Mouse (Mus musculus) gastrocnemius, postnatal 14 days (tissue): Measurements from ENCODE around the gene Mob3b. TPM values are rescaled to one million over a fixed set of nuclear protein-coding genes. Genes with fewer than 3 reads are reported as not detected.

Experiments used
- DNase-seq: peaks from one replicate; pipeline ENCODE4 v3.0.0; 2021; ENCODE audit warnings: mixed read lengths
- intact Hi-C: fragments of 180-260 bp; cut with DNase I; formaldehyde crosslinking; loops from one replicate; pipeline ENCODE4 v1.15.1; 2025; ENCODE audit warnings: low total_unique reads
- total RNA-seq, 2 experiments: library from RNA; stranded (reverse); gene quantifications; 2 replicates each; pipeline ENCODE4 v1.2.3; 2021

Gene Mob3b
- total RNA-seq, 2 experiments from 2014 or later: 0.89 to 2.5 TPM

DNA sequence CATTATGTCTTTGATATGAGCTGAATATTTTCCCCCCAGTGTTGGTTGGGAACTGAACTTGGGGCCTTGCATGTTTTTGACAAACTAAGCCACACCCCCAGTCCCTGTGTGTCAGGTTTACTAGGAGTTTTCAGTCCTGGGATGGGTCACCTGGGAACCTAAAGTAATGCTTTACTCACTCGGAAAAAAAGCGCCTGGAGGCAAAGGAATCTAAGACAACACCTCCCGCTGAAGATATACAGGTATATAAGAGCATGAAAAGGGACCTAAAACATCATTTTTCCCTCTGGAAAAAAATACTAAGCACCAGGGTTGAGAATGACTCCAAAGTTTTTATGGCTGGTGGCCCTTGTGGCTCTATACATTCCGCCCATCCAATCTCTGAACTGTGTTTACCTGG lies 5.5 kb downstream of the Mob3b start, which contains the start of gene Ifnk:
Ifnk (plus strand) TSS at position 301 of the 400 bp plus-strand sequence.
- intact Hi-C loops: no loop called here
- DNase-seq: no peak

- intact Hi-C loops: no loop called here
- no peak for DNase-seq
Measured at GRCm38 (mm10) chr4:35150706-35151105, 6.6 kb downstream of the Mob3b start.

GRCm38 (mm10) chr4:35148326-35148725 lies 9.0 kb downstream of the Mob3b start:
- no peak for DNase-seq
- intact Hi-C loops: no loop called here

GRCm38 (mm10) chr4:35146597-35146996 lies 10.7 kb downstream of the Mob3b start:
- intact Hi-C loops: no loop called here
- no peak for DNase-seq

- no peak for DNase-seq
- intact Hi-C loops: no loop called here
Measured at GRCm38 (mm10) chr4:35145726-35146125, 11.6 kb downstream of the Mob3b start.

GRCm38 (mm10) chr4:35143472-35144102 lies 13.7 kb downstream of the Mob3b start:
- DNase-seq: peak; percentile 28
- intact Hi-C loops: no loop called here

- intact Hi-C loops: no loop called here
Measured at GRCm38 (mm10) chr4:35140317-35140716, 17.0 kb downstream of the Mob3b start.

DNA sequence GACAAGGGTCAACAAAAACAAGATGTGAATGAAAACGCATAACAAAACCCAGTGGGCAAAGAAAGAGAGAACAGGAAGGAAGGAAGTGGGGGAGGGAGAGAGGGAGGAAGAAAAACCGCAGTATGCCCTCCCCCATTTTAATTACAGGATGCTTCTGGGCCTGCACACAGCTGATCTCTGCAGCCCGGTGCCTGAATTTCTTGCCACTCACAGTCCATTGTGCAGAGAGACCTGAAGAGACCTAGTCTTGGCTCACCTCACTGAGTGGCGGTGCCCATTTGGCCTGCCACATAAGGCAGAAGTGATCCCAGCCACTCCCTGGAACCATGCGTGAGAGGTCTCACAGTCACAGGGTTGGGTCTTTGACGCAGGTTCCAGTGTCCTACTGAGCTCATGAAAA lies 19.2 kb downstream of the Mob3b start:
- no peak for DNase-seq
- intact Hi-C loops: no loop called here

More at GRCm38 (mm10) chr4:35140317-35140716, 17.0 kb downstream of the Mob3b start:
- no peak for DNase-seq

GRCm38 (mm10) chr4:35136996-35137395 lies 20.3 kb downstream of the Mob3b start:
- no peak for DNase-seq
- intact Hi-C loops: no loop called here

GRCm38 (mm10) chr4:35135806-35136205 lies 21.5 kb downstream of the Mob3b start:
- no peak for DNase-seq
- intact Hi-C loops: no loop called here

GRCm38 (mm10) chr4:35134846-35135611 lies 22.3 kb downstream of the Mob3b start:
- no peak for DNase-seq
- intact Hi-C loops: no loop called here

GRCm38 (mm10) chr4:35133411-35133810 lies 23.9 kb downstream of the Mob3b start:
- no peak for DNase-seq

GRCm38 (mm10) chr4:35131592-35131991 lies 25.7 kb downstream of the Mob3b start:
- no peak for DNase-seq
- intact Hi-C loops: no loop called here

More at GRCm38 (mm10) chr4:35133411-35133810, 23.9 kb downstream of the Mob3b start:
- intact Hi-C loops: no loop called here

- intact Hi-C loops: no loop called here
- no peak for DNase-seq
Measured at GRCm38 (mm10) chr4:35130411-35130948, 26.8 kb downstream of the Mob3b start.

DNA sequence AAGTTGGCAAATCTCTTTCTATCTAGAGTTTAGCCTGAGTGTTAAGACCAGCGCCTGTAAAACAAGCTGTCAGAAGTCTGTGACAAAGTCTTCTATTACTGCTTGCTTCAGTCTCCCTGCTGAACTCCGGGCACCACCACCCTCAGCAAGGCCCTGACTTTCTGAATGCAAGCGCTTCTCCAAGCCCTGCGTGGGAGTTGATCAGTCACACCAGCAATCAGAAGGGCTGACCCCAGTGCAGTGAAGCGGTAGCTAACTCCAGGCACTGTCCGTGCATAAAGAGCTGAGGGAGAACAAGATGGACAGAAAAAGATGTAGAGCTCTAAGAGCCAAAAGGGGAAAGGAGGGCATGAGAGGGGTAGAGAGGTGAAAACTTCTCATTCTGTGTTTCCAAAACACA lies 29.5 kb downstream of the Mob3b start:
- intact Hi-C loops: no loop called here
- DNase-seq: no peak

GRCm38 (mm10) chr4:35126776-35127175 lies 30.5 kb downstream of the Mob3b start:
- intact Hi-C loops: no loop called here
- no peak for DNase-seq

- no peak for DNase-seq
- intact Hi-C loops: no loop called here
Measured at GRCm38 (mm10) chr4:35125299-35125777, 31.9 kb downstream of the Mob3b start.

GRCm38 (mm10) chr4:35124027-35124426 lies 33.3 kb downstream of the Mob3b start:
- no peak for DNase-seq
- intact Hi-C loops: no loop called here

DNA sequence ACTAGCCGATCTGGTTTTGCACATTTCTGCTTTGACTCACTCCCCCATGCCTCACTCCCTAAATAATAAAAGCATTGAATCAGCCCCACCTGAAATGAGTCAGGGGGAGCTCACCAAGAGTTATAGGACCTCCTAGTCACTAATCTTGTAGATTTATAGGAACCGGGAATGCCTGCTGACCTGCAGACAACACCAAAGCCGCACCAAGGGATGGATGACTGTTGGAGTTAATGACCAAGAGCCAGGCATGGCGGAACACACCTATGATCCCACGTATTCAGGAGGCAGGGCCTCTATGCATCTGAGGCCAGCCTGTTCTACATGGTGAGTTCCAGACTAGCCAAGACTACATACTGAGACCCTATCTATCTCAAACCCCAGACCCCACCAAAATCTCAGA lies 34.2 kb downstream of the Mob3b start:
- intact Hi-C loops: no loop called here

GRCm38 (mm10) chr4:35121060-35121459 lies 36.2 kb downstream of the Mob3b start:
- intact Hi-C loops: no loop called here
- no peak for DNase-seq

More for the DNA sequence above, 34.2 kb downstream of the Mob3b start:
- DNase-seq: no peak

- intact Hi-C loops: no loop called here
Measured at GRCm38 (mm10) chr4:35120575-35120974, 36.7 kb downstream of the Mob3b start.

More at GRCm38 (mm10) chr4:35120575-35120974, 36.7 kb downstream of the Mob3b start:
- DNase-seq: no peak
